Mouse (Mus musculus): ENCODE measurements at regions not wholly inside any gene's neighbourhood (a gene's known extent, or its start where the extent isn't known, plus 50 kb on each side); places are given as distances from the start of the nearest gene placed in this dataset.

- Histone ChIP-seq H3K79me2 (ENCODE audit: control insufficient read depth, insufficient read depth, low read length) (no peaks in the 10 kb centered on the region), H3K9ac (ENCODE audit: low read depth, low read length) (no peak overlapping the region), H3K27ac (replicated peaks; ENCODE audit: insufficient read depth, low read depth, low read length) (no peak overlapping the region), H3K4me1 (ENCODE audit: control insufficient read depth, insufficient read depth, low read length) (no peaks in the 10 kb centered on the region), H3K27me3 (ENCODE audit: control insufficient read depth, insufficient read depth, low read length) (no peaks in the 10 kb centered on the region; the same call in 1 of the 2 replicates), H3K4me3 (ENCODE audit: insufficient read depth, low read depth, low read length) (no peak overlapping the region), H3K36me3 (ENCODE audit: control insufficient read depth, insufficient read depth, low read length) (no peaks in the 10 kb centered on the region)
- no peak for DNase-seq (ENCODE audit: extremely low read depth, low read depth, low spot score)
- TF ChIP-seq POLR2A (IDR thresholded peaks at IDR 0.05; ENCODE audit: extremely low read depth, insufficient read depth, low read length) (no peak), CTCF (IDR thresholded peaks at IDR 0.05; ENCODE audit: low read depth, low read length) (no peak)
- WGBS: 83% methylated on average over 6 of the region's 6 CpGs
These were observed 367.3 kb upstream of the Nfe2l3 start for GRCm38 (mm10) chr6:51065156-51065555.

- DNase-seq (ENCODE audit: extremely low read depth, low read depth, low spot score): no peak
- H3K4me1 ChIP-seq (ENCODE audit: control insufficient read depth, insufficient read depth, low read length): no peaks in the 10 kb centered on the region
- H3K27me3 ChIP-seq (ENCODE audit: control insufficient read depth, insufficient read depth, low read length): no peaks in the 10 kb centered on the region; the same call in 1 of the 2 replicates
- no peaks in the 10 kb centered on the region for H3K36me3 ChIP-seq (ENCODE audit: control insufficient read depth, insufficient read depth, low read length)
- TF ChIP-seq CTCF (IDR thresholded peaks at IDR 0.05; ENCODE audit: low read depth, low read length) (no peak), POLR2A (IDR thresholded peaks at IDR 0.05; ENCODE audit: extremely low read depth, insufficient read depth, low read length) (no peak)
- H3K79me2 ChIP-seq (ENCODE audit: control insufficient read depth, insufficient read depth, low read length): no peaks in the 10 kb centered on the region
- no peak overlapping the region for H3K27ac ChIP-seq (replicated peaks; ENCODE audit: insufficient read depth, low read depth, low read length)
- H3K9ac ChIP-seq (ENCODE audit: low read depth, low read length): no peak overlapping the region
- WGBS: 88% methylated on average over 11 of the region's 11 CpGs
- no peak overlapping the region for H3K4me3 ChIP-seq (ENCODE audit: insufficient read depth, low read depth, low read length)
These were observed 365.1 kb upstream of the Nfe2l3 start for GRCm38 (mm10) chr6:51067332-51067731.

- H3K4me1 ChIP-seq (ENCODE audit: control insufficient read depth, insufficient read depth, low read length): no peaks in the 10 kb centered on the region
- no peak overlapping the region for H3K4me3 ChIP-seq (ENCODE audit: insufficient read depth, low read depth, low read length)
- no peak overlapping the region for H3K27ac ChIP-seq (replicated peaks; ENCODE audit: insufficient read depth, low read depth, low read length)
- no peak overlapping the region for H3K9ac ChIP-seq (ENCODE audit: low read depth, low read length)
- H3K36me3 ChIP-seq (ENCODE audit: control insufficient read depth, insufficient read depth, low read length): no peaks in the 10 kb centered on the region
- DNase-seq (ENCODE audit: extremely low read depth, low read depth, low spot score): no peak
- no peaks in the 10 kb centered on the region for H3K79me2 ChIP-seq (ENCODE audit: control insufficient read depth, insufficient read depth, low read length)
- no peak for TF ChIP-seq POLR2A (IDR thresholded peaks at IDR 0.05; ENCODE audit: extremely low read depth, insufficient read depth, low read length)
- TF ChIP-seq CTCF (IDR thresholded peaks at IDR 0.05; ENCODE audit: low read depth, low read length): no peak
- no peaks in the 10 kb centered on the region; the same call in 1 of the 2 replicates for H3K27me3 ChIP-seq (ENCODE audit: control insufficient read depth, insufficient read depth, low read length)
- 81% methylated on average over 5 of the region's 5 CpGs for WGBS
These were observed 362.5 kb upstream of the Nfe2l3 start for GRCm38 (mm10) chr6:51069945-51070344.

GRCm38 (mm10) chr6:51071243-51071642 lies 361.2 kb upstream of the Nfe2l3 start:
- no peak overlapping the region for H3K27ac ChIP-seq (replicated peaks; ENCODE audit: insufficient read depth, low read depth, low read length)
- TF ChIP-seq CTCF (IDR thresholded peaks at IDR 0.05; ENCODE audit: low read depth, low read length): no peak
- TF ChIP-seq POLR2A (IDR thresholded peaks at IDR 0.05; ENCODE audit: extremely low read depth, insufficient read depth, low read length): no peak
- H3K79me2 ChIP-seq (ENCODE audit: control insufficient read depth, insufficient read depth, low read length): no peaks in the 10 kb centered on the region
- no peak overlapping the region for H3K4me3 ChIP-seq (ENCODE audit: insufficient read depth, low read depth, low read length)
- H3K36me3 ChIP-seq (ENCODE audit: control insufficient read depth, insufficient read depth, low read length): no peaks in the 10 kb centered on the region
- no peak overlapping the region for H3K9ac ChIP-seq (ENCODE audit: low read depth, low read length)
- H3K27me3 ChIP-seq (ENCODE audit: control insufficient read depth, insufficient read depth, low read length): no peaks in the 10 kb centered on the region; the same call in 1 of the 2 replicates
- H3K4me1 ChIP-seq (ENCODE audit: control insufficient read depth, insufficient read depth, low read length): no peaks in the 10 kb centered on the region
- no peak for DNase-seq (ENCODE audit: extremely low read depth, low read depth, low spot score)
- 79% methylated on average over 9 of the region's 9 CpGs for WGBS

- no peaks in the 10 kb centered on the region for H3K36me3 ChIP-seq (ENCODE audit: control insufficient read depth, insufficient read depth, low read length)
- TF ChIP-seq POLR2A (IDR thresholded peaks at IDR 0.05; ENCODE audit: extremely low read depth, insufficient read depth, low read length) (no peak), CTCF (IDR thresholded peaks at IDR 0.05; ENCODE audit: low read depth, low read length) (no peak)
- WGBS: 52% methylated on average over 8 of the region's 8 CpGs
These were observed 357.4 kb upstream of the Nfe2l3 start for GRCm38 (mm10) chr6:51075026-51075425.

GRCm38 (mm10) chr6:51076861-51077768 lies 355.4 kb upstream of the Nfe2l3 start:
- WGBS: 90% methylated on average over 21 of the region's 21 CpGs
- no peak overlapping the region for H3K27ac ChIP-seq (replicated peaks; ENCODE audit: insufficient read depth, low read depth, low read length)
- TF ChIP-seq CTCF (IDR thresholded peaks at IDR 0.05; ENCODE audit: low read depth, low read length) (no peak), POLR2A (IDR thresholded peaks at IDR 0.05; ENCODE audit: extremely low read depth, insufficient read depth, low read length) (no peak)
- no peaks in the 10 kb centered on the region for H3K4me1 ChIP-seq (ENCODE audit: control insufficient read depth, insufficient read depth, low read length)
- no peak for DNase-seq (ENCODE audit: extremely low read depth, low read depth, low spot score)
- no peaks in the 10 kb centered on the region for H3K36me3 ChIP-seq (ENCODE audit: control insufficient read depth, insufficient read depth, low read length)
- H3K4me3 ChIP-seq (ENCODE audit: insufficient read depth, low read depth, low read length): no peak overlapping the region
- no peaks in the 10 kb centered on the region for H3K27me3 ChIP-seq (ENCODE audit: control insufficient read depth, insufficient read depth, low read length)
- H3K9ac ChIP-seq (ENCODE audit: low read depth, low read length): no peak overlapping the region
- H3K79me2 ChIP-seq (ENCODE audit: control insufficient read depth, insufficient read depth, low read length): no peaks in the 10 kb centered on the region

More at GRCm38 (mm10) chr6:51075026-51075425, 357.4 kb upstream of the Nfe2l3 start:
- no peak for DNase-seq (ENCODE audit: extremely low read depth, low read depth, low spot score)
- Histone ChIP-seq H3K9ac (ENCODE audit: low read depth, low read length) (no peak overlapping the region), H3K4me1 (ENCODE audit: control insufficient read depth, insufficient read depth, low read length) (no peaks in the 10 kb centered on the region), H3K79me2 (ENCODE audit: control insufficient read depth, insufficient read depth, low read length) (no peaks in the 10 kb centered on the region), H3K27ac (replicated peaks; ENCODE audit: insufficient read depth, low read depth, low read length) (no peak overlapping the region), H3K27me3 (ENCODE audit: control insufficient read depth, insufficient read depth, low read length) (no peaks in the 10 kb centered on the region), H3K4me3 (ENCODE audit: insufficient read depth, low read depth, low read length) (no peak overlapping the region)
